Mouse (Mus musculus): ENCODE results near the gene Anp32e. TPM values are rescaled to one million over a fixed set of nuclear protein-coding genes. Genes with fewer than 3 reads are reported as not detected.
A peak's percentile ranks its signal among the peaks of the same experiment; 100 is the strongest.

Gene Anp32e
- polyA plus RNA-seq, 1 experiment from 2014 or later, result 341 TPM

DNA sequence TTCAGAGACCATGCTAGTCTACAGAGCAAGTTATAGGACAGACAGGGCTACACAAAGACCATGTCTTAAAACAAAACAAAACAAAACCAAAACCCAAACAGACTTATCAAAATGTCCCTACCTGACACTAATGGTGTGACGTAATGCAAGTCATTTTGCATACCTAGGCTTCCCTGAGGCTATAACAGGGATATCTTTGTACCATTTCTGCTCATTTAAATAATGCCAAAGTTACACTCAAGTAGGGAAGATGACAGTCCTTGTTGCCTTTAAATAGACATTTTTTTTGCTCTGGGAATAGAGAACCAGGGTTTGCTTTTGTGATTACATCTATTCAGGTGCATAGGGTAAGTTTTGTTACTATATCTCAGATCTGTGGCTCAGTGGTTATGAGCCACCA is 2.4 kb downstream of the Anp32e start:
- Histone ChIP-seq H3K36me3 (ENCODE audit: poor library complexity, severe bottlenecking) (peaks cover 27% of the 10 kb centered on the region), H3K9ac (peak overlapping the region; percentile 5; the same call in 1 of the 2 replicates), H3K9me3 (replicated peaks) (no peaks in the 10 kb centered on the region), H3K4me1 (peaks cover 23% of the 10 kb centered on the region), H3K4me2 (peak overlapping the region; percentile 74), H3K27ac (no peak overlapping the region), H3K27me3 (no peaks in the 10 kb centered on the region), H3K4me3 (0 out of 2 replicates have a peak overlapping the region, but pooled peaks have one; percentile 96)
- ATAC-seq, result no peak
- WGBS, result 86% methylated on average over 1 of the region's 1 CpGs

DNA sequence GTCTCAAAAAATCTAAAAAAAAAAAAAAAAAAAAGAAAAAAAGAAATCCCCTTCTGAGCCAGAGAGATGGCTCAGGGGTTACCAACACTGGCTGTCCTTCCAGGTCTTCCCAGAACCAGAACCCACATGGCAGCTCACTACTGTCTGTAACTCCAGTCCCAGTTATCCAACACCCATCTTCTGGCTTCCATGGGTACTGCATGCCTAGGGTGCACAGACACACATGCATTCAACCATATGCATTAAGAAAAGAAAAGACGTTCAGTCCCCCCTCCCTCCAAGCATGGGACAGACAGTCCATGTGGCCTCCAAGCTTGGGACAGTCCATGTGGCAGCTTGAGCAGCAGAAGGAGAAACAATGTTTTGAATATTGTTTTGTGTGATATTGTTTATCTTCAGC is 3.1 kb downstream of the Anp32e start:
- Histone ChIP-seq H3K9ac (no peak overlapping the region; the same call in 1 of the 2 replicates), H3K4me3 (peak overlapping the region; percentile 7; the same call in 1 of the 2 replicates), H3K36me3 (ENCODE audit: poor library complexity, severe bottlenecking) (peaks cover 34% of the 10 kb centered on the region), H3K4me1 (peaks cover 23% of the 10 kb centered on the region), H3K9me3 (replicated peaks) (no peaks in the 10 kb centered on the region), H3K27me3 (no peaks in the 10 kb centered on the region), H3K4me2 (peak overlapping the region; percentile 27), H3K27ac (no peak overlapping the region)
- no peak for ATAC-seq
- WGBS, result 49% methylated on average over 1 of the region's 1 CpGs

DNA sequence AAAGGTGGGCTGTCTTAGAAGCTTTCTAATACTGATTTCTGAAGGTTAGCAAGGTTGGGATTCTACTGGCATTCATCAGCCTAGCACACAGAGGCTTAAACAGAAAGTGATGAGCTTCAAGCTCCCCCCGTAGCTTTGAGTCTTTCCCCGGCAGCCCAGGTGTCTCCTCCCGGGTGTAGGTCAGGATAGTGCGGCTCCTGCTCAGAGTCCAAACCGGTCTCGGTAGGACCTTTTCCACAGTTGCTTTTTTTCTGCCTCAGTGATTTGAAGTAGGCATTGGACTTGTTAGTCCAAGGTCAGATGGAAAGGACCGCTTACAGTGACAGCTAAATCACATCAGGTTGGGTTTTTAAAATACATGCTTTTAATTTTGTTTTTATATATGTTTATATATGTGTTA is 3.5 kb downstream of the Anp32e start:
- WGBS, result 90% methylated on average over 7 of the region's 7 CpGs
- Histone ChIP-seq H3K27ac (no peak overlapping the region), H3K9ac (no peak overlapping the region; the same call in 1 of the 2 replicates), H3K27me3 (no peaks in the 10 kb centered on the region), H3K9me3 (replicated peaks) (no peaks in the 10 kb centered on the region), H3K4me1 (peaks cover 23% of the 10 kb centered on the region), H3K4me3 (peak overlapping the region; percentile 7; the same call in 1 of the 2 replicates), H3K4me2 (peak overlapping the region; percentile 27), H3K36me3 (ENCODE audit: poor library complexity, severe bottlenecking) (peaks cover 38% of the 10 kb centered on the region)
- no peak for ATAC-seq

DNA sequence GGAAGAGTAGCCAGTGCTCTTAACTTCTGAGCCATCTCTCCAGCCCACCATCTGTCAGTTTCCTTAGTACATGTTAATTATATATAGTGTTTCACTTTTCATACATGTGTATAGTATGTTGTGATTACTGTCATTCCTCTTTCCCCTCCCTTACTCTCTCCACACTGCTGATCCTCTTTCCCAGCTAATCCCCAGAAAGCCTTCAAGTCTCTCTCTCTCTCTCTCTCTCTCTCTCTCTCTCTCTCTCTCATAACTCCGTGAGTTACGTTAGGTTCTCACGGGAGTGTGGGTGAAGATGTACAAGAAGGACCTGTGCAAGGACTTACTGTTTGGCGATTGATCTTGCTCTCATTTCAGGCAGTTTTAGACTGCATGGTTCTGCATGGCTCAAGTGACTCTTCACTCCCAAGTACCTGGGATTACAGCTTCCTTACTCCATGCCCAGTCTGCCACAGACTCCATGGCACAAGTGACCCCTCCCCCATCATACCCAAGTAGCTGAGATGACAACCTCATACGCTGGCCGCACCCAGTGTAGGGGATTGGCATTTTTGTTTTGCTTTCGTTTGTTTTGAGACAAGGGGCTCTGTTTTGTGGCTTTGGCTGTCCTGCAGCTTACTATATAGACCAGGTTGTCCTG is 4.2 kb downstream of the Anp32e start:
- Histone ChIP-seq H3K4me2 (no peak overlapping the region), H3K36me3 (ENCODE audit: poor library complexity, severe bottlenecking) (peaks cover 45% of the 10 kb centered on the region), H3K9ac (no peak overlapping the region), H3K4me1 (peaks cover 23% of the 10 kb centered on the region), H3K9me3 (replicated peaks) (no peaks in the 10 kb centered on the region), H3K27me3 (no peaks in the 10 kb centered on the region), H3K4me3 (no peak overlapping the region), H3K27ac (no peak overlapping the region)
- no peak for ATAC-seq
- 95% methylated on average over 7 of the region's 7 CpGs for WGBS

DNA sequence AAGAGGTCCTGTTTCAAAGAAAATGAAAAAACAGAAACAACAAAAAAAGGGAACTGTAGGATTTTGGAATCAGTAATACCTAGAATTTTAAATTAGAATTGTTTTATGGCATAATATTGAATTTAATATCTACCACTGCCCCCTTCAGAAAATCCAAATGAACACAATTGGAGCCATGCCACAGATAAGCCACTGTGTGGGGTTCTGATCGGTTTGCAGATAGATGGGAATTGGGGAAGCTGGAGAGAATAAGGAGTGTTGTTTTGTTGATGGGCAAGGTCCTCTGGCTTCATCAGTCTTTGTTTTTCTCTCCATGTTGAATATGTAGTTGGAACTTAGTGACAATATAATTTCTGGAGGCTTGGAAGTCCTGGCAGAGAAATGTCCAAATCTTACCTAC is 5.4 kb downstream of the Anp32e start:
- no peak overlapping the region for H3K9ac ChIP-seq
- no peak overlapping the region for H3K27ac ChIP-seq
- WGBS, result 84% methylated on average over 1 of the region's 1 CpGs
- no peaks in the 10 kb centered on the region for H3K9me3 ChIP-seq (replicated peaks)
- H3K4me1 ChIP-seq, result peaks cover 23% of the 10 kb centered on the region
- no peaks in the 10 kb centered on the region for H3K27me3 ChIP-seq
- H3K4me3 ChIP-seq, result no peak overlapping the region
- H3K4me2 ChIP-seq, result no peak overlapping the region
- no peak for ATAC-seq
- peaks cover 57% of the 10 kb centered on the region for H3K36me3 ChIP-seq (ENCODE audit: poor library complexity, severe bottlenecking)

DNA sequence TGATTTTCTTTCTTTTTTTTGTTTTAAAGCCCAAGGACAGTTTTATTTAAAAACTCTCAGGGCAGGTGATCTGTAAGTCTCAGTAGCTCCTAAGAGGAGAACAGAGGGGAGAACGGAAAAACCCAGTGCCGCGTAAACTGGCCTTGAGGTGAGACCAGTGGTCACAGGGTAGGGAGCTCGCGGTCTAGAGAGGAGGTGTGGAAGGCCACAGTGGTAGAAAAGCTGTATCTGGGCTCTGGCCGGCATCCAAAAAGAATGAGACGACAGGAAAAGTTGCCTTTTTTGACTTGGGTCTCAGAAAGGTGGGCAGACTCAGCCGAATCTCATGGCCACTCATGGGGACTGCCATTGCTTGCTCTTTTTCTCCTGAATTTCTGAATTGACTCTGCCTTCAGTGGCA is 9.2 kb downstream of the Anp32e start:
- H3K27ac ChIP-seq, result no peak overlapping the region
- no peak overlapping the region for H3K9ac ChIP-seq
- H3K4me1 ChIP-seq, result no peaks in the 10 kb centered on the region
- no peaks in the 10 kb centered on the region for H3K9me3 ChIP-seq (replicated peaks)
- 93% methylated on average over 8 of the region's 8 CpGs for WGBS
- H3K4me3 ChIP-seq, result no peak overlapping the region
- H3K4me2 ChIP-seq, result no peak overlapping the region
- no peak for ATAC-seq
- H3K27me3 ChIP-seq, result no peaks in the 10 kb centered on the region
- H3K36me3 ChIP-seq (ENCODE audit: poor library complexity, severe bottlenecking), result peaks cover 92% of the 10 kb centered on the region

DNA sequence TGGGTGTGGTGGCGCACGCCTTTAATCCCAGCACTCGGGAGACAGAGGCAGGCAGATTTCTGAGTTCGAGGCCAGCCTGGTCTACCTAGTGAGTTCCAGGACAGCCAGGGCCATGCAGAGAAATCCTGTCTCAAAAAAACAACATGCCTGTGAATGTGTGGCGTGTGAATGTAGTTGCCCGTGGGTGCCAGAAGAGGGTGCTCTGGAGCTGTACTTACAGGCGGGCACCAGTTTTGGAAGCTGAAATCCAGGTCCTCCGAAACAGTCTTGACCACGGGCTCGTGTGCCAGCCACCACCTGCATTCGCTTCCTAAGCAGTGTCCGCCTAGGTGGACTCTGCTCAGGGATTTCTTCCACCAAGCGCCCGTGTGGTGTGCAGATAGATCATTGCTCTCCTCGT is 9.8 kb downstream of the Anp32e start:
- Histone ChIP-seq H3K9ac (no peak overlapping the region), H3K4me2 (no peak overlapping the region), H3K9me3 (replicated peaks) (no peaks in the 10 kb centered on the region), H3K36me3 (ENCODE audit: poor library complexity, severe bottlenecking) (peaks cover 90% of the 10 kb centered on the region), H3K27me3 (no peaks in the 10 kb centered on the region), H3K27ac (no peak overlapping the region), H3K4me3 (no peak overlapping the region), H3K4me1 (no peaks in the 10 kb centered on the region)
- 92% methylated on average over 15 of the region's 15 CpGs for WGBS
- ATAC-seq, result no peak

DNA sequence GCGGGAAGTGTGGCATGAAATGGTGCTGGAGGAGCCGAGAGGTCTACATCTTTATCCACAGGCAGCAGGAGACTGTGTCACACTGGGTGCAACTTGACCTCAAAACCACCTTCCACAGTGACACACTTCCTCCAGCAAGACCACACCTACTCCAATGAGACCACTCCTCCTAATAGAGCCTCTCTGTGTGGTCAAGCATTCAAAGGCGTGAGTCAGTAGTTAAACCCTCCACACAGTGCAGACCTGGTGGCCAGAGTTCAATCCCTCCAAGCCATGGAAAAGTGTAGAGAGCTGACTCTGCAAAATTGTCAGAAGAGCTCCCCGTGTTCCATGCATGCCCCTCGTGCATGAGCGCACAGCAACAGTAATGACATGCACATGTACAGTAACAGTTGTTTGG is 13.7 kb downstream of the Anp32e start:
- peaks cover 84% of the 10 kb centered on the region for H3K36me3 ChIP-seq (ENCODE audit: poor library complexity, severe bottlenecking)
- no peak overlapping the region for H3K27ac ChIP-seq
- H3K4me2 ChIP-seq, result no peak overlapping the region
- ATAC-seq, result no peak
- no peak overlapping the region for H3K9ac ChIP-seq
- no peaks in the 10 kb centered on the region for H3K9me3 ChIP-seq (replicated peaks)
- no peaks in the 10 kb centered on the region for H3K4me1 ChIP-seq
- H3K4me3 ChIP-seq, result no peak overlapping the region
- WGBS, result 85% methylated on average over 6 of the region's 6 CpGs
- H3K27me3 ChIP-seq, result no peaks in the 10 kb centered on the region

DNA sequence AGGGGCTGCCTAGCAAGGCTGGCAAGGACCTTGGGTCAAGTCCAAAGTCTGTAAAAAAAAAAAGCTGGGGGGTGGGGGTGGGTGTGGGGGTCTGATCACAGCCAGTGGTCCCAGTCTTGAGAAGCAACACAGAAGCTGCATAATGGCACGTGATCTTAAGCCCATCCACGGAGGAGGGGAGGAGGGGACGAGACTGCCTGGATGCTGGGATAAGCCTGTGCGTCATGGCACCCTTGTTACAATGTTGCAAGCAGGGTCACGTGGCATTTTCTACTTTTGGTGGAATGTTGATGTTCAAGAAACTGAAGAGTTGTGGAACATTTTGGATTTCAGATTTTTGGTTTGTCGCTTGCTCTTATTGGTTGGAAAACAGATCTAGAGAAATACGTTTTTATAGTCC is 14.2 kb downstream of the Anp32e start:
- Histone ChIP-seq H3K27ac (no peak overlapping the region), H3K4me2 (no peak overlapping the region), H3K9ac (no peak overlapping the region), H3K36me3 (ENCODE audit: poor library complexity, severe bottlenecking) (peaks cover 80% of the 10 kb centered on the region), H3K27me3 (no peaks in the 10 kb centered on the region), H3K4me3 (no peak overlapping the region), H3K4me1 (no peaks in the 10 kb centered on the region), H3K9me3 (replicated peaks) (no peaks in the 10 kb centered on the region)
- ATAC-seq, result no peak
- WGBS, result 92% methylated on average over 7 of the region's 7 CpGs

DNA sequence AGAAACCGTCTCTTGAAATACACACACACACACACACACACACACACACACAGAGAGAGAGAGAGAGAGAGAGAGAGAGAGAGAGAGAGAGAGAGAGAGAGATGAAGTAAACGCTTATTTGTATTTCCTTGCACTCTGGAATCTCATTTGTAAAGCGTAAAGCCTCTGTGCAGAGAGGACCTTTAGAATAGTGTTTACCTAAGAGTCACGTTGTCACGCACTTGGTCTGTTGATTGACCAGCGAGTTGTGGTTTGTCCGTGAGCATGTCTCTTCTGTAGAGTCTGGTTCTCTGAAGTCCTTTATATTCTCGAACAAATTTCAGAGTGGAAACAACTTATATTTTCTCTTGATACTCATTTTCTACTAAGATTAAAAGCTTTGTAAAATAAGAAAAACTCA is 15.7 kb downstream of the Anp32e start:
- no peak for ATAC-seq

DNA sequence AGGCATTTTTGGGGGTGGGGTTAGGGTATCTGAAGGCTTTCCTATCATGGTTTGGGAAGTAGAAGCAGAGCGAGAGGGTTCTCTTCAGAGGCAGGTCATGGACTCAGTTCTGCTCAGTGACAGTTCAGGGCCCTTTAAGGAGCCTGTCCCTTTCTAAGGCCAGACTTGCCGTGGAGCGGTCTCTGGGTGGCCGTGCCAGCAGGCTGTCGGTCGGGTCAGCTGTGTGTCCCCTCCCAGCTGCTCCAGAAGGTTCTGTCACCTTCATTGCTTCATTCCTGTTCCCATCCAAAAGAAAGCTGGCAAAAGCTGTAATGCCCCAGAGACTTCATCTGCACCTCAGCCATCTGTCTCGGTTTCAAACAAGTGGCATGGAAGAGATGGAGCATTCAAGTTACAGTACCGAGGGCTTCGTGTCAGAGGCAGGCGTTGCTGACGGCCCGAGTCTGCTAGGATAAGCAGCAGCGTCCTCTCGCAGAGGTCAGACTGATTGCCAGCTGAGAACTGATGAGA is 16.7 kb downstream of the Anp32e start:
- Histone ChIP-seq H3K27me3 (no peaks in the 10 kb centered on the region), H3K9ac (no peak overlapping the region), H3K4me3 (no peak overlapping the region), H3K36me3 (ENCODE audit: poor library complexity, severe bottlenecking) (peaks cover 61% of the 10 kb centered on the region), H3K9me3 (replicated peaks) (no peaks in the 10 kb centered on the region), H3K4me1 (no peaks in the 10 kb centered on the region), H3K27ac (no peak overlapping the region), H3K4me2 (no peak overlapping the region)
- ATAC-seq, result no peak
- 81% methylated on average over 14 of the region's 14 CpGs for WGBS

More for the DNA sequence above, 15.7 kb downstream of the Anp32e start:
- Histone ChIP-seq H3K4me3 (no peak overlapping the region), H3K4me1 (no peaks in the 10 kb centered on the region), H3K9me3 (replicated peaks) (no peaks in the 10 kb centered on the region), H3K36me3 (ENCODE audit: poor library complexity, severe bottlenecking) (peaks cover 72% of the 10 kb centered on the region), H3K9ac (no peak overlapping the region), H3K4me2 (no peak overlapping the region), H3K27me3 (no peaks in the 10 kb centered on the region), H3K27ac (no peak overlapping the region)
- 92% methylated on average over 8 of the region's 8 CpGs for WGBS

DNA sequence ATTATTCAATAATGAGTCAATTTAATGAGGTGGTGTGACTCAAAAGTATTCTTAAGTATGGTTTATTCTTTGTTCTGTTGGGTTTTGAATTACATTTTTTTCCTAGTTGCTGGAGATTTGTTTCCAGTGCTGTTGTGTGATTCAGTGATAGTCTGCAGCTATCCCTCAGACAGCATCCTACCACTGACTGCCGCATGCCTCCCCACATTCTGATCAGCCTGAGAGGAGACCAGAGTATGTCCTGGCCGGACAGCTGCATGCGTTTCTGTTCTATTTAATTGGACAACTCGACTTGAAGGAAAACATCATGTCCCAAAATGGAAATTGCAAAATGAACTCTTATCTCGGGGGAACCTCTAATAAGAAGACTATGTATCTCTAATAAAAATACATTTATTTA is 19.3 kb downstream of the Anp32e start:
- Histone ChIP-seq H3K4me1 (peaks cover 13% of the 10 kb centered on the region), H3K27me3 (no peaks in the 10 kb centered on the region), H3K27ac (no peak overlapping the region), H3K36me3 (ENCODE audit: poor library complexity, severe bottlenecking) (peaks cover 37% of the 10 kb centered on the region), H3K9ac (no peak overlapping the region), H3K4me3 (no peak overlapping the region), H3K9me3 (replicated peaks) (no peaks in the 10 kb centered on the region), H3K4me2 (no peak overlapping the region)
- ATAC-seq, result no peak
- 91% methylated on average over 5 of the region's 5 CpGs for WGBS
